Mouse (Mus musculus): ENCODE results near the gene Lcn2. TPM values are rescaled to one million over a fixed set of nuclear protein-coding genes. Genes with fewer than 3 reads are reported as not detected.

The Lcn2 gene
- polyA plus RNA-seq, 1 experiment from 2014 or later = not detected

DNA sequence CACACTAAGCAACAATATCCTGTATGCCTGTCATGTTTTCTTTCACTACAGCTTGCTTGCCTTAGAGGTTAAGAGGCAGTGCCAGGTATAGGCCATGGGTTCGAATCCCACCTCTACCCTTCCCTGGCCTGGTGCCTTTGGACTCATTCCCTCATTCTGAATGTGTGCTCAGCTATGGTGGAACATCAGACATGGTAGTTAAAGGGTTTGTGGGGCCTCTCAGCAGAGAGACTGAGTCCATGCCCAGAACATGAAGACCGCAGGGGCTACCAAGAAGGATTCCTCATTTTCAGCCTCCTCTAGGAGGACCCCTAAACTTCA is 44.7 kb downstream of the Lcn2 start:
- H3K4me3 ChIP-seq = no peak overlapping the region
- WGBS = 90% methylated on average over 2 of the region's 2 CpGs
- H3K4me1 ChIP-seq = no peaks in the 10 kb centered on the region
- no peaks in the 10 kb centered on the region for H3K36me3 ChIP-seq
- H3K9me3 ChIP-seq = no peaks in the 10 kb centered on the region
- DNase-seq (ENCODE audit: low spot score) = no peak
- peaks cover 65% of the 10 kb centered on the region for H3K27me3 ChIP-seq (ENCODE audit: insufficient read depth, poor library complexity, severe bottlenecking)
- no peak overlapping the region for H3K27ac ChIP-seq

DNA sequence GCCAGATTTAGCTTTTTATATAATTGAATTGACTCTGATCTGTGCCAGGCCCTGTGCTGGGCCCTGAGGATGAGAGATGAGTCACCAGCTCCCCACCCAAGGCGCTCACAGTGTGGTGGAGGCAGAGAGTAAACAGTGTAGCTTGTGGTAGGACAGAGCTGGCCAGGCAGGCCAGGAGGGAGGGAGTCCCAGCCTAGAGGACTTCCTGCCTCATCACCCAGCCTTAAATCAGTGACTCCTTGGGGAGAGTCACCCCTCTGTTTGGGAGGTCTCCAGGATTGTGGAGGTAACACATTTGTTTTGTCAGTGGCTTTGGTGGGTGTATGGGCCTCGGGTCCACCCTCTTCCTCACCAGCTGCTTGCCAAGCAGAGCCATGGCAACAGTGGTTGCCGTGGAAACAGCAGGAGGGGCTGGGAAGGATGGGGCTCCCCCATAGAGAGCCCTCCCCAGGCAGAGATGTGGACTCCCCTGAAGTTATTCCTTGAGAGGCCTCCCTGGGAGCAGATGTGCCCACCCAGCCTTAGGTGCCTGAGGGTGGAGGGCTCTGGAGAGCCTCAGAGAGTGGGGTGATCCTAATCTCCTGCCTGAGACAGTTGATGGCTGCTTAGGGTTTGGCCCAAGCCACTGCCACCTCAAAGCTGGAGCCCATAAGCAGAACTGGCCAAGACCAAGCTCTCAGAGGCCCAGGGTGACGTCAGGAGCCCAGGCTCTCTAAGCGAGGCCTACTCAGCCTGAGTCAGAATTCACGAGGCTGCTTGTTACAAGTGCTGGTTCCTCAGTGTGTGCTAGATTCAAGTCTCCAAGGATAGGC is 45.3 kb downstream of the Lcn2 start:
- Histone ChIP-seq H3K27me3 (ENCODE audit: insufficient read depth, poor library complexity, severe bottlenecking) (peaks cover 61% of the 10 kb centered on the region), H3K4me1 (no peaks in the 10 kb centered on the region), H3K36me3 (0 out of 2 replicates have a peak, but pooled peaks cover 2% of the 10 kb centered on the region), H3K27ac (no peak overlapping the region), H3K4me3 (no peak overlapping the region), H3K9me3 (no peaks in the 10 kb centered on the region)
- 67% methylated on average over 6 of the region's 6 CpGs for WGBS
- DNase-seq (ENCODE audit: low spot score) = no peak

DNA sequence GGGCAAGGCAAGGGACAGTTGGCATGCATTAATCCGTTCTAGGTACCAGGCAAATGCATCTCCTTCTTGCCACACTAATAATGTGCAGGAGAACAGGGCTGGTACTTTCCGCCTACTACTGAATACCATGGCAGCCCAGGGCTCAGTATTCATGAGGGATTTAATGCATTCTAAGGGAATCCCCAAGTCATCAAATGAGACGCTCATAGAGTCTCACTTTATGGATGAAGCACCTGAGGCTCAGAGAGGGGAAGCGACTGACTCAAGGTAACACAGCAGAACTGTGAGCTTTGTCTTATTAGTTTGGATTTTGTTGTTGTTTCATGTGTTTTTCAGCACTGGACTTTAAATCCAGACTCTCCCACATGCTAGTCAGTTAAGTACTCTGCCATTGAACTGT is 46.0 kb downstream of the Lcn2 start:
- Histone ChIP-seq H3K4me1 (no peaks in the 10 kb centered on the region), H3K27ac (no peak overlapping the region), H3K4me3 (no peak overlapping the region), H3K27me3 (ENCODE audit: insufficient read depth, poor library complexity, severe bottlenecking) (peaks cover 60% of the 10 kb centered on the region), H3K36me3 (0 out of 2 replicates have a peak, but pooled peaks cover 4% of the 10 kb centered on the region), H3K9me3 (no peaks in the 10 kb centered on the region)
- no peak for DNase-seq (ENCODE audit: low spot score)
- WGBS = 83% methylated on average over 4 of the region's 4 CpGs

DNA sequence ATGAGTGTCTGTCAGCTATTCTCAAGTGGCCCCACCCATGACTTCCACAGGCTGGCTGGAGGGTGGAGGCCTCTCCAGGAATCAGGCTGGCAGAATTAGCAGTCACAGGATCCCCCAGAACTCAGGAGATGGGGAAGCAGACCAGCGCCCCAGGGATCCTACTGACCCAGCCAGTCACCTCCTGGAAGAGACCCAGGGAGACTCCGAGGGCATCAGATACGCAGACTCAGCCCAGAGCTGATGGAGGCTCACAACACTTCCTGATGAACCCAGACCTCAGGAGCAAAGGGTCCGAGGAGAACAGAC is 46.5 kb downstream of the Lcn2 start:
- peaks cover 60% of the 10 kb centered on the region for H3K27me3 ChIP-seq (ENCODE audit: insufficient read depth, poor library complexity, severe bottlenecking)
- H3K4me1 ChIP-seq = no peaks in the 10 kb centered on the region
- 0 out of 2 replicates have a peak, but pooled peaks cover 4% of the 10 kb centered on the region for H3K36me3 ChIP-seq
- no peaks in the 10 kb centered on the region for H3K9me3 ChIP-seq
- H3K27ac ChIP-seq = no peak overlapping the region
- no peak overlapping the region for H3K4me3 ChIP-seq
- WGBS = 80% methylated on average over 4 of the region's 4 CpGs
- DNase-seq (ENCODE audit: low spot score) = no peak

DNA sequence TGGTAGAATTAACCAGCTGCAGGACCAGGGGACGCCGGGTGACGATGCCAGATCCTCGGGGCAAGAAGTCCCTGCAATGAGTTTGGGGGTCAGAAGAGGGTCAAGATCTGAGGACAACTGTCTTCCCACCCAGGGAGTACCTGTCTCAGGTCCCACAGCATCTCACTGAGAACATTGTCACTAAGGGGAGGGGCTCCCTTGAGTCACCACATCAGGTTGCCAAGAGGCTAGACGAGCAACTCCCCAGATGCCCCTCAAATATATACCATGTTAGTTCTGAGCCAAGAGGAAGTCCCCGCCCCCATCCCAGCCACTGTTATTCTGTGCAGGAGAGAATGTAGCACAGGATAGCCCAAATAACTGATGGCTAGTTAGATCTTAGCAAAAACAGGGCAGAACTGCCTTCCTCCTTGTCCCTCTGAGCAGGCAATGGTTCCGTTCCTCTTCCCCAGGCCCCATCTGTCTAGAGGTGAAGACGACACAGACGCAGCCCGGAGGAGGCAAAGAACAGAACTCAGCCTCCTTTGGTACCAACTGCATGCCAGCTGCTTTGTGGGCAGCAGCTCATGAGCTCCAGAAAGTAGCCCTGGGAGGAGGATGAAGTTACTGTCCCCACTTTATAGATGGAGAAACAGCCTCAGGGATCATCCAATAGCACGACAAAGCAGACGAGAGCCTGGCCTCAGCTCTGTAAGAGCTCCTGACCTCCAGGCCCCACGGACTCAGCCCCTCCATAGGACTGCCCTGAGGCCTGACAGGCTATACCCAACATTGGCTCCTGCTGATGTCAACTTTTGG is 47.0 kb downstream of the Lcn2 start:
- Histone ChIP-seq H3K4me1 (peaks cover 3% of the 10 kb centered on the region; the same call in 1 of the 2 replicates), H3K36me3 (0 out of 2 replicates have a peak, but pooled peaks cover 4% of the 10 kb centered on the region), H3K9me3 (no peaks in the 10 kb centered on the region), H3K27ac (no peak overlapping the region), H3K27me3 (ENCODE audit: insufficient read depth, poor library complexity, severe bottlenecking) (peaks cover 64% of the 10 kb centered on the region), H3K4me3 (no peak overlapping the region)
- 75% methylated on average over 13 of the region's 13 CpGs for WGBS
- DNase-seq (ENCODE audit: low spot score) = no peak

DNA sequence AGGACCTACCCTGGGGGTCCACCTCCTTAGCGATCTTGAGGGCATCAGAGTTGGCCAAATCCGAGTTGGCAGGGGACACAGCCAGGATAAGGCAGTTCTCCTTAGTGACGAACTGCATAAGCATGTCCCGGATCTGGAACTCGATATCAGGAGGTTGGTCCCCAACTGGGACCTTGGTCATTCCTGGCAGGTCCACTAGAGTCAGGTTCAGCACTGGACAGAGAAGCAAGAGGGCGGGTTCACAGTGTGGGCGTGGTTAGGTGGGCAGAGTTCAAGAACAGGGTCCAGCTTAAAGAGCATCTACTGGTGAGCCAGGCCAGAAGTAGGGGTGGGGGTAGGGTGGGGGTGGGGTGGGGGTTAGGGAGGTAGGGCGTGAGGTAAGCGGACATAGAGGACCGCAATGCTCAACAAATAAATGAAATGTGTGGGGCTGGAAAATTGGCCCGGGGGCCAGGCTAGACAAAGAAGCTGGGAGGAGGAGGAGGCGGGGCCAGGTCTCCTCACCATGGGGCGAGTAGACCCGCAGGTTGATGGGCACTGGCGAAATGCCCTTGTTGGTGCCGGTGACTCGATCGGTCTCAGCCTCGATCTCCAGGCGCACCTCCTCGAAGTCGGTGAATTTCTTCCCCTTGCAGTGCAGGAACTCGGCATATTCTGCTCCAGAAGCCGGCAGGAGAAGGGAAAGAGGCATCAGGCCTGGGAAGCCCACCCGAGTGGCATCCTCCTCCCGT is 48.0 kb downstream of the Lcn2 start:
- Histone ChIP-seq H3K27ac (no peak overlapping the region), H3K36me3 (0 out of 2 replicates have a peak, but pooled peaks cover 6% of the 10 kb centered on the region)

DNA sequence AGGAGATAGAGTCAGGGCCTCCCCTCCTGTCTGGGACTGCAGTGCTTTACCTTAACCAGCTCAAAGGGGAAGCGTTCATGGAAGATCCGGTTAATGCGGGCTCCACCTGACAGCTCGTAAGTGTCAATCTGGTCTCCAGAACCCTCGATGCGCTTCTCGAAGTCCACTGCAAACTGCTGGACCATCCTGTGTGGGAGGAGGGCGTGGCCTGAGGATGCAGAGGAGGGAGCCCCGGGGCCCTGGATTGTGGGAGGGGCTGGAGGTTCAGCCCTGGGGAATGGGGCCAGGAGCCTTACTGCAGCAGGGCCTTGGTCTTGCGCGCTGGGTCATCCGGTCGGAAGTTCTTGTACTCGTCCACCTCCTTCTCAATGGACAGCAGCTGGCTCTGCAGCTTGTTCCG is 52.2 kb downstream of the Lcn2 start:
- Histone ChIP-seq H3K4me3 (no peak overlapping the region), H3K36me3 (0 out of 2 replicates have a peak, but pooled peaks cover 6% of the 10 kb centered on the region), H3K9me3 (no peaks in the 10 kb centered on the region), H3K4me1 (peaks cover 6% of the 10 kb centered on the region; the same call in 1 of the 2 replicates), H3K27me3 (ENCODE audit: insufficient read depth, poor library complexity, severe bottlenecking) (peaks cover 73% of the 10 kb centered on the region), H3K27ac (no peak overlapping the region)
- no peak for DNase-seq (ENCODE audit: low spot score)
- WGBS = 43% methylated on average over 15 of the region's 15 CpGs

More for the DNA sequence above, 48.0 kb downstream of the Lcn2 start:
- Histone ChIP-seq H3K4me1 (peaks cover 6% of the 10 kb centered on the region; the same call in 1 of the 2 replicates), H3K4me3 (no peak overlapping the region), H3K9me3 (no peaks in the 10 kb centered on the region), H3K27me3 (ENCODE audit: insufficient read depth, poor library complexity, severe bottlenecking) (peaks cover 73% of the 10 kb centered on the region)
- DNase-seq (ENCODE audit: low spot score) = no peak
- WGBS = 34% methylated on average over 26 of the region's 26 CpGs

Other genes starting within 250 kb of the Lcn2 start
- 44.1 and 54.6 TPM in 2 replicates for gene Prrc2b, start 237.2 kb downstream of the Lcn2 start, polyA plus RNA-seq (2016; fragmentation: Nextera tagmentation; extraction: Ambion mirVana)
- 18.8 and 24.2 TPM in 2 replicates for gene Pomt1, start 151.7 kb downstream of the Lcn2 start, polyA plus RNA-seq (2016; fragmentation: Nextera tagmentation; extraction: Ambion mirVana)
- gene Uck1, start 128.1 kb downstream of the Lcn2 start, polyA plus RNA-seq (2016; fragmentation: Nextera tagmentation; extraction: Ambion mirVana) = 63.1 and 65.8 TPM in 2 replicates
- gene Golga2, start 100.9 kb downstream of the Lcn2 start, polyA plus RNA-seq (2016; fragmentation: Nextera tagmentation; extraction: Ambion mirVana) = 22.0 and 27.2 TPM in 2 replicates
- 318 and 348 TPM in 2 replicates for gene Swi5, start 100.2 kb downstream of the Lcn2 start, polyA plus RNA-seq (2016; fragmentation: Nextera tagmentation; extraction: Ambion mirVana)
- gene Ciz1, start 35.9 kb downstream of the Lcn2 start, polyA plus RNA-seq (2016; fragmentation: Nextera tagmentation; extraction: Ambion mirVana) = 41.0 and 48.0 TPM in 2 replicates
- gene Dnm1, start 34.9 kb downstream of the Lcn2 start, polyA plus RNA-seq (2016; fragmentation: Nextera tagmentation; extraction: Ambion mirVana) = 4.3 and 9.4 TPM in 2 replicates
- 41.2 and 50.5 TPM in 2 replicates for gene 1110008P14Rik, start 6.3 kb downstream of the Lcn2 start, polyA plus RNA-seq (2016; fragmentation: Nextera tagmentation; extraction: Ambion mirVana)
- 34.4 and 46.6 TPM in 2 replicates for gene Ptges2, start 7.6 kb upstream of the Lcn2 start, polyA plus RNA-seq (2016; fragmentation: Nextera tagmentation; extraction: Ambion mirVana)
- 5.4 and 5.5 TPM in 2 replicates for gene Naif1, start 62.2 kb upstream of the Lcn2 start, polyA plus RNA-seq (2016; fragmentation: Nextera tagmentation; extraction: Ambion mirVana)
- gene Slc25a25, start 63.2 kb upstream of the Lcn2 start, polyA plus RNA-seq (2016; fragmentation: Nextera tagmentation; extraction: Ambion mirVana) = 17.0 and 17.3 TPM in 2 replicates
- gene Fam102a, start 147.1 kb upstream of the Lcn2 start, polyA plus RNA-seq (2016; fragmentation: Nextera tagmentation; extraction: Ambion mirVana) = 5.9 and 8.3 TPM in 2 replicates
- 87.4 and 92.5 TPM in 2 replicates for gene Dpm2, start 182.6 kb upstream of the Lcn2 start, polyA plus RNA-seq (2016; fragmentation: Nextera tagmentation; extraction: Ambion mirVana)
- gene Pip5kl1, start 186.5 kb upstream of the Lcn2 start, polyA plus RNA-seq (2016; fragmentation: Nextera tagmentation; extraction: Ambion mirVana) = 0.43 and 1.1 TPM in 2 replicates
- 0.09 and 0.15 TPM in 2 replicates for gene 9430097D07Rik, start 187.4 kb upstream of the Lcn2 start, polyA plus RNA-seq (2016; fragmentation: Nextera tagmentation; extraction: Ambion mirVana)
- gene St6galnac4, start 198.8 kb upstream of the Lcn2 start, polyA plus RNA-seq (2016; fragmentation: Nextera tagmentation; extraction: Ambion mirVana) = 39.8 and 49.0 TPM in 2 replicates
- 25.1 and 28.4 TPM in 2 replicates for gene St6galnac6, start 211.5 kb upstream of the Lcn2 start, polyA plus RNA-seq (2016; fragmentation: Nextera tagmentation; extraction: Ambion mirVana)
- gene Ak1, start 233.5 kb upstream of the Lcn2 start, polyA plus RNA-seq (2016; fragmentation: Nextera tagmentation; extraction: Ambion mirVana) = 179 and 305 TPM in 2 replicates

Measured in heart, embryonic 10.5 days (tissue).